Mouse (Mus musculus): ENCODE results near the gene Mbtps2.

GRCm38 (mm10) chrX:157596802-157597201 is 1.7 kb downstream of the Mbtps2 start:
- TF ChIP-seq CTCF (IDR thresholded peaks at IDR 0.05; ENCODE audit: low read depth) = no peak
- TF ChIP-seq EP300 (optimal IDR thresholded peaks at IDR 0.05) = no peak

All from stomach, postnatal 0 days (tissue).